Mouse (Mus musculus) heart, postnatal 25 days (tissue): ENCODE measurements at regions not wholly inside any gene's neighbourhood (a gene's known extent, or its start where the extent isn't known, plus 50 kb on each side); places are given as distances from the start of the nearest gene placed in this dataset.

Source experiments
- DNase-seq: peaks from one replicate; pipeline ENCODE4 v3.0.0; 2022; ENCODE audit warnings: low spot score
- intact Hi-C: fragments of 180-260 bp; cut with DNase I; formaldehyde crosslinking; loops from one replicate; pipeline ENCODE4 v1.15.1; 2025

DNA sequence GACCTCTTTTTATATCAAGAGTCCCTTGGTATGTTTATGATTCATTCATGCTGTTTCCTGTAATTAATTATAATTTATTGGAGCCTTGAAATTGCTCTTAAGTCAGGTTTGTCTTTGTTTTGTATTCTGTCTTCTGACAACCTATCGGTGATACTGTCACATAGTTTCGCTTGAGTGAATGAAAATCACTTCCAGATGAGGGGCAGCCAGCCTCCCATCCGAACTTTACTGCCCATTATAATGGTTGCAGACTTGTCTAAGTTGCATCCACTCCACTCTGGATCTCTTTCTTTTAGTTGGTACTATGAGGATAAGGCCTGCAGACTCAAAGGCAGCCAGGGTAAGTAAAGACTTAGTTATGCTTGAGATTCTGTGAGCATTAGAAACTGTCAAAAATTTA lies 830.3 kb upstream of the Adgrl2 start:
- DNase-seq = no peak
- intact Hi-C loops = no loop called here

DNA sequence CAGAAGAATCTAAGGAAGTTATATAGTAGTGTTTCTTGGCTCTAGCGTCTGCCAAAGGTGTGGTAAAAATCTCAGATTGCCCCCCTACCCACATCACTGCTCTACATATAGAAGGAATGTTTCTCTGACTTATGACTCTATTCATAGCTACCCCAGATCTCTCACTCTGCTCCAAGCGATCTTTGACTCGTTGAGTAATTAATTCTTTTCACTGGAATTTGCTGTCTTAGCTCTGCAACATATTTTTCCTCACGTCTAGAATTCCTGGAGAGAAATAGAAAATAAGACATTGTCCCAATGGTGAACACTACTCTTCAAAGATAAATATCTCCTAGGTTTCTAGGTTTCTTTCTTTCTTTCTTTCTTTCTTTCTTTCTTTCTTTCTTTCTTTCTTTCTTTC lies 829.5 kb upstream of the Adgrl2 start:
- DNase-seq = no peak
- intact Hi-C loops = no loop called here

GRCm38 (mm10) chr3:149819081-149819480 lies 828.7 kb upstream of the Adgrl2 start:
- DNase-seq = no peak
- intact Hi-C loops = no loop called here

DNA sequence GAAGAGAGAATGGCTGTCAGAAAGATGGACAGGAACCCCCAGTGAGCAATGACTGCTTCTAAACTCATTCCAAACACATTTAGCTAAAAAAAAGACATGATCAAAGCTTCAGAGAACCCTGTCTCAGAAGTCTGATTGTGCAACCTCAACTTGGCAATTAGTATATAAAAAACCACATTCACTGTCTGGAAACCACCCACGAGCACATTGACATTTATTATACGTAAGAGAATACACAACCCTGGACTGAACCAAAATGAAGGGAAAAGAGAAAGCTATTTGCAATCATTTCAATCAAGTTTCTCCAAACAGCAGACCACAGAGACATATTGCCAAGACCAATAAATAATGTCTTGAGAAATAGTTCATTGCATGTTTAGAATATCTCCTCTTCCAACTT lies 820.7 kb upstream of the Adgrl2 start:
- no peak for DNase-seq
- intact Hi-C loops = no loop called here

- no peak for DNase-seq
- intact Hi-C loops = no loop called here
Observed at GRCm38 (mm10) chr3:149805345-149805744, 815.0 kb upstream of the Adgrl2 start.

DNA sequence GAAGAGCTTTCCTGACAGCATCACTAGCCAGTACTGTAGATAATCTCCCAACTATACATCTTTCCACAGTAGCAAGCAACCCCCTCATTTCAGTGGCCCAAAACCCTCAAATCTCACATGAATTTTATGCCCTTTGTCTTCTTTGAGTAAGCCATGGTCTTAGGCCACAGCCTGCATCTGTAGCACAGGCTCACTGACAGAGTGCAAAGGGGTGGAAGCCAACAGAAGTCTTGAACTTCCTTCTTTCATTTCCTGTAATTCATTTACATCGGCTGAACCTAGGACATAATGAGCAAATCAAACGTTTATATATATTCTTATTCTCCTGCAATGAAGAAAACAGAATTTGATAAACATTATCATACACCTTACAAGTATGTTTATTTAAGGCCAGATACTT lies 805.8 kb upstream of the Adgrl2 start:
- no peak for DNase-seq
- intact Hi-C loops = no loop called here

DNA sequence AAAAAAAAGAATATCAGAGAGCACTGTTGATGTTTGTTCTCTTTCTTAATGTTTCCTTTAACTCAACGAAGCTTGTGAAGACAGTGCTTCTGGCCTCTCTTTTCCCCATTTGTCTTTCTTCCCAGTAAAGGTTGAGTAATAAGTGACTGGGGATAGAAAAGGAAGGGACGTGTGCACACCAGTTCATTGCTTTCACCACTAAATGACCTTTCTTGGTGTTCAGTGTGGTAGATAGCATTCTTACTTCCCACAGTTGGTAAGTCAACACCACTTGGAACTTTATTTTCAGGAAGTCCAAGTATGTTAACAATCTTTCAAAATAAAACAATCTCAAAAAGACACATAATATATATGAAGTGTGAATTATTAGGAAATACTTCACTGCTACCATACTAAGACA lies 801.2 kb upstream of the Adgrl2 start:
- no peak for DNase-seq
- intact Hi-C loops = no loop called here

DNA sequence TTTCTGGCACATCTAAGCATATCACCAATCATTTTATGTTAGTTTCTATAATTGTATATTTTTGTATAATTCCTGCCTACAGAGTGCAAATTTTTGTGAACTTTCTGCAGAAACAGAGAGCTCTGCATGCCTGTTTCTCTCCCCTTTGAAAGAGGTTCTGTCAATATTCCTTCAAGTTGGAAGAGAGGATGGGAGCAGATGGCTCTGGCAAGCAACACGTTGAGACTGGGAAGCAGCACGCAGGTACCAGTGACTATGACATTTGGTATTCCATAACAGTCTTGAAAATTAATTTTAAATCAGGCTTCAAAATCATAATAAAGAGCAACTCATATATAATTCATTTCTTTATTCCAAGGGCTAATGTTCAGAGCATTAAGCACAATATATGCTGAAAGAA lies 795.7 kb upstream of the Adgrl2 start:
- no peak for DNase-seq
- intact Hi-C loops = no loop called here

DNA sequence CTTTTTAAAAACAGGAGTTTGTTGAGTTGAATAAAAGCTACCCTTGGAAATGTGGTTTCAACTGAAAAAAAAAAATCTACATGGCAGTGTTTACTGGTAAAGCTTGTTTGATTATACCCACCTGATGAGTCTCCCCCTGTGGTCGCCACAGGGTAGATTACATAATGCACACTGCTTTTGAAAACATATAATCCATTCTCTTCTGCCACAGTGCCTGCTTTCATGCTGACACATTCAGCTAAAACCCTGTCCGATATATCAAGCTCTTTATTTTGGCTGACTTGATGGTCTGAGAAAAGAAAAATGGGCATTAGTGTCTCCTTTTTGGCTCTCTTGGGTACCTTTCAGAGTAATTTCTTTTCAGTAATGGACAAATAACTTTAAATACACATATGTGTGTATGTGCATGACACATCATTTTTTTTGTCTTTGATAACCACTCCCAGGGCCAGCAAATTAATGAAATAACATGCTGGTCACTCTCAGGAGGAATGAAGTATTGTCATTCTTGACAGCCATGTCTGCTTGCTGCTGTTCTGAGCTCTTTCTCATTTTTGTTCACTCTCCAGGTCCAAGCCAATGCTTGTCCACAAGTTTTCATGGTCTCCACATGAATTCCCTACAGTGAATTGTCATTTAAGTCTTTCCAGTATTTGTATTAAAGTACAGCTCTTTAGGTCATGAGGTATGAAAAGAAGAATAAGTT lies 793.7 kb upstream of the Adgrl2 start:
- intact Hi-C loops = no loop called here
- no peak for DNase-seq

- no peak for DNase-seq
- intact Hi-C loops = no loop called here
Observed at GRCm38 (mm10) chr3:149767847-149768421, 777.6 kb upstream of the Adgrl2 start.

GRCm38 (mm10) chr3:149761245-149761644 lies 770.9 kb upstream of the Adgrl2 start:
- intact Hi-C loops = no loop called here
- no peak for DNase-seq

- intact Hi-C loops = no loop called here
- DNase-seq = no peak
Observed at GRCm38 (mm10) chr3:149757910-149758592, 767.7 kb upstream of the Adgrl2 start.

- intact Hi-C loops = no loop called here
- DNase-seq = no peak
Observed at GRCm38 (mm10) chr3:149736069-149736468, 745.7 kb upstream of the Adgrl2 start.

GRCm38 (mm10) chr3:149726212-149726611 lies 735.9 kb upstream of the Adgrl2 start:
- intact Hi-C loops = loop anchor here (5.0 kb wide), 1 partner anchor 219 kb away; no protein-coding TSS in a partner anchor
- no peak for DNase-seq

DNA sequence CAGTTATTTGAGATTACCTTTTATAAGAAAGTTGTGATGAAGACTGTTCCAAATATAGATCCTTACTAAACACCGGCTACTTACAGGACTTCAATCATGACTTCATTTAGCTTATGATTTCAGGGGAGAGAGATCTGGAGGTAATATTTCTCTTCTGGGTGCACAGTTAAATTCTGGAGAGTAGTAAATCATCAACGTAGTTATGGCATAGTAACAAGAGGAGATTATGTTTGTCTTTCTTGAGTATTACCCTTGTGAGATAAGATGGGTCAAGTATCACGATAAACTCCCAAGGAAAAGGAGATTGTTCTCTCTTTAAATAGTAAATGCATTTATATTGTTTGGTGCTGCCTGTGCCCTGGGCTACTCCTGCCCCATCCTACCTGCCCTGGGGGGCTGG lies 734.5 kb upstream of the Adgrl2 start:
- intact Hi-C loops = loop anchor here (5.0 kb wide), 1 partner anchor 218 kb away; no protein-coding TSS in a partner anchor
- DNase-seq = no peak

- intact Hi-C loops = no loop called here
- DNase-seq = no peak
Observed at GRCm38 (mm10) chr3:149721832-149722231, 731.5 kb upstream of the Adgrl2 start.

DNA sequence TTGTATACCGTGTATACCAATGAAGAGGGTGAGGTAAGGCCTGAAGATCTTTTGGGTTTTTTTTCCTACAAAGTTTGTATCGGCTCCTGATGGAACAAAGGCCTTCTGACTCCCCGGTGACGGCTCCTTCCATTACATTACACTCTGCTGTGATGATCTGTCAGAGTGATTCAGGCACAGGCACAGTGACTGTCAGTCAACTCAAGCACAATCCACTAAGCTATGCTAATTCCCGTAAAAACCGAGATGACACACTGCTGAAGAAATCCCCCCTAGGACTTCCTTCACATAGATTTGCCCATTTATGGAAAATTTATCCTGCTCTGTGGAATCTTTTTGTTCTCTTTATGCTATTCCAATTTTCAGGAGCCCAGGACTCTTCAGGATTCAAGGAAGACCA lies 730.0 kb upstream of the Adgrl2 start:
- intact Hi-C loops = no loop called here
- DNase-seq = no peak

- intact Hi-C loops = no loop called here
- DNase-seq = no peak
Observed at GRCm38 (mm10) chr3:149705724-149706123, 715.4 kb upstream of the Adgrl2 start.

GRCm38 (mm10) chr3:149705322-149705721 lies 715.0 kb upstream of the Adgrl2 start:
- no peak for DNase-seq
- intact Hi-C loops = no loop called here

GRCm38 (mm10) chr3:149704478-149704877 lies 714.1 kb upstream of the Adgrl2 start:
- intact Hi-C loops = no loop called here
- no peak for DNase-seq

DNA sequence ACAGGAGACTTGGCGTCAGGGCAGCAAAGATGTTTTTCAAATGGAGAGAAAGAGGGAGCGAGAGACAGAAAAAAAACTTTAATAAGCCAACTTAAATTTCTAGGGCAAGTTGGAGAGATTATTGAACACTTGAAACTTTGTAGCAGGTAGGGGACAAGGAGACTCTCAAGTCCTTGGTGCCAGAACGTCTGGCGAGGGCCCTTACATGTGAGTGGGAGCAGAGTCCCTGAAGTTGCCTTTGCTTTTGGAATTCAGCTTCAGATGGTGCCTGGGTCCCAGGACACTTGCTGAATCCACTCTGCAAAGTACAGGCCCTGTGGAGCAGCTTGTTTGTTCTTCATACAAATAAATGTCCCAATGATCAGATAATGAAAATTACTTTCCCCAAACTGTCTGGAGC lies 693.2 kb upstream of the Adgrl2 start:
- intact Hi-C loops = no loop called here
- no peak for DNase-seq
